Mouse (Mus musculus): ENCODE results near the gene Exoc6. TPM values are rescaled to one million over a fixed set of nuclear protein-coding genes. Genes with fewer than 3 reads are reported as not detected.

Gene Exoc6
- polyA plus RNA-seq, 1 experiment from 2014 or later = 27.2 TPM

GRCm38 (mm10) chr19:37555863-37556566 lies 5.8 kb downstream of the Exoc6 start:
- peaks cover 12% of the 10 kb centered on the region for H3K36me3 ChIP-seq (replicated peaks)
- peak; percentile 83 for ATAC-seq (ENCODE audit: insufficient read depth)
- no peaks in the 10 kb centered on the region for H3K27me3 ChIP-seq
- peak overlapping the region; percentile 78 for H3K27ac ChIP-seq (replicated peaks)
- peaks cover 93% of the 10 kb centered on the region for H3K4me1 ChIP-seq (replicated peaks)
- 37% methylated on average over 6 of the region's 6 CpGs for WGBS (ENCODE audit: insufficient replicate concordance)
- peak overlapping the region; percentile 63 for H3K4me2 ChIP-seq
- H3K4me3 ChIP-seq (replicated peaks) = peak overlapping the region; percentile 5
- H3K9me3 ChIP-seq (replicated peaks) = no peaks in the 10 kb centered on the region
- H3K9ac ChIP-seq = peak overlapping the region; percentile 13; the same call in 1 of the 2 replicates

DNA sequence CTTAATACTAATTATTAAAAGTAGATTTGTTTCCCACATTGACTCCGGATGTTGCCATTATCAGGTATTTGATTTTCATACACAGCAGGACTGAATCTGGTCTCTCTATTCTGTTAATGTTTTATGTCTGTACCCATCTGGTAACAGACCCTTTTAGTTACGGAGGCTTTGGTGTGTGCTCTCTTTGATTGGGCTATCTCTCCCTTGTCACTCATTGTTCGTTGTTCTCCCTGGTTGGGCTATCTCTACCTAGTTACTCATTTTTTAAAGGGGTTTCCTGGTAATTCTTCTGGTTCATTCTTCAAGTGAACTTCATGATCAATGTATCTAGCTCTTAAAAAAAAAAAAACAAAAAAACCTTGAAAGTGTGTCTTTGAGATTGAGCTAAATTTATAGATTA lies 7.7 kb downstream of the Exoc6 start:
- Histone ChIP-seq H3K9me3 (replicated peaks) (no peaks in the 10 kb centered on the region), H3K27ac (replicated peaks) (peak overlapping the region; percentile 46; the same call in 1 of the 2 replicates), H3K9ac (no peak overlapping the region), H3K4me3 (replicated peaks) (no peak overlapping the region), H3K36me3 (replicated peaks) (peaks cover 9% of the 10 kb centered on the region), H3K27me3 (no peaks in the 10 kb centered on the region), H3K4me2 (no peak overlapping the region), H3K4me1 (replicated peaks) (peaks cover 93% of the 10 kb centered on the region)
- WGBS (ENCODE audit: insufficient replicate concordance) = 16% methylated on average over 3 of the region's 3 CpGs
- ATAC-seq (ENCODE audit: insufficient read depth) = no peak

DNA sequence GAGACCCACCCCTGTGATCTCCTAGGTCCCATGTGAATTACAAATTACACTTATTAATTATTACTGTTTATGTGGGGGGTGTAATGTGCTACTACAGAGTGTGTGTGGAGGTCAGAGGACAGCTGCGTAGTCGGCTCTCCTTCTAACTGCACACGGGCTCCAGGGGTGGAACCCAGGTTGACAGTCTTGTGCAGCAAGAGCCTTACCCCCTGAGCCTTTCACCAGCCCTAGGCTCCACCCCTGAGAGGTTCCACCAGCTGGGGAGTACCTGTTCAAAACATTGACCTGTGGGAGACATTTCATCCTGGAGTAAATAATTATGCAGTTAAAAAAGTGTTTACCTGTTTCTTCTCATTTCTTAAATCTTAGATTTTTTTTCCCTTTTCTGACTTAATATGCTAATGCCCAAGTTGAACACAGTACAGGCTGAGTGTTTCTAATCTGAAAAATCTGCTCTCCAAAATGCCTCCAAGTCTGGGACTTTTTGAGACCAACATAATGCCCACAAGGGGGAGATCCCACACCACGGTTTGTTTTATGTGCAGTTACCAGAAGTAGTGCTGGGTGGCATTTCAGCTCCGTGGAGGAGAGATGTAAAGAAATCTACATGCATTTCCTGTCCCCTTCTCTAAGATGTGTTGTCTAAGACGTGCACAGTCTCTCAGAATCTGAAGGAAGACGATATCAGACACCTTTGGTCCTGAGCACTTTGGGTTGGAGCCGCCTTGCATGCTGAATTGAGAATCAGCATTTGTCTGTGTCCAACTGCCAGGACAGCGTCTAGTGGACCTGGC lies 9.3 kb downstream of the Exoc6 start:
- peak overlapping the region; percentile 76 for H3K27ac ChIP-seq (replicated peaks)
- ATAC-seq (ENCODE audit: insufficient read depth) = 0 out of 2 replicates have a peak, but pooled peaks have one; percentile 3
- peak overlapping the region; percentile 39 for H3K4me2 ChIP-seq
- H3K4me1 ChIP-seq (replicated peaks) = peaks cover 78% of the 10 kb centered on the region
- H3K27me3 ChIP-seq = no peaks in the 10 kb centered on the region
- no peak overlapping the region for H3K4me3 ChIP-seq (replicated peaks)
- peak overlapping the region; percentile 18; the same call in 1 of the 2 replicates for H3K9ac ChIP-seq
- 12% methylated on average over 9 of the region's 9 CpGs for WGBS (ENCODE audit: insufficient replicate concordance)
- H3K36me3 ChIP-seq (replicated peaks) = 0 out of 2 replicates have a peak, but pooled peaks cover under 1% of the 10 kb centered on the region
- no peaks in the 10 kb centered on the region for H3K9me3 ChIP-seq (replicated peaks)

DNA sequence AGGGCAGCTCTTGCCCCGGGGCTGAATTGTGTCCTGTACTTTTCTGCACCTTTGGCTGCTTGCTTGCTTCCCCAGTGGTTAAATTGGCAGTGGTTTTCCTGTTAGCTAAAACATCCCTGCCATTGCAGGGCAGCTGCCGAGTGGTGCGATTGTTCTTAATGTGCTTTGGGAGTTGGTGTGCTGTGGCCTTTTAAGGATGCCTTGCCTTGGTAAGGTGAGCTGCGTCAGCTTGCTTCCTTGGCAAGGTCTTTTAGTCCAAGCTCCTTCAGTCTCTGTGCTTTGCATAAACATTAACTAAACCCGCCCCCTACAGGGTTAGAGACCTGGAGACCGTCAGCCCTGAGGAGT lies 9.8 kb downstream of the Exoc6 start:
- H3K4me3 ChIP-seq (replicated peaks) = no peak overlapping the region
- H3K9ac ChIP-seq = peak overlapping the region; percentile 18; the same call in 1 of the 2 replicates
- H3K27me3 ChIP-seq = no peaks in the 10 kb centered on the region
- H3K36me3 ChIP-seq (replicated peaks) = no peaks in the 10 kb centered on the region
- no peaks in the 10 kb centered on the region for H3K9me3 ChIP-seq (replicated peaks)
- H3K4me1 ChIP-seq (replicated peaks) = peaks cover 77% of the 10 kb centered on the region
- H3K27ac ChIP-seq (replicated peaks) = peak overlapping the region; percentile 76
- 16% methylated on average over 6 of the region's 6 CpGs for WGBS (ENCODE audit: insufficient replicate concordance)
- peak overlapping the region; percentile 39 for H3K4me2 ChIP-seq
- no peak for ATAC-seq (ENCODE audit: insufficient read depth)

GRCm38 (mm10) chr19:37561106-37561892 lies 11.1 kb downstream of the Exoc6 start:
- peaks cover 70% of the 10 kb centered on the region for H3K4me1 ChIP-seq (replicated peaks)
- ATAC-seq (ENCODE audit: insufficient read depth) = peak; percentile 72
- no peak overlapping the region for H3K9ac ChIP-seq

GRCm38 (mm10) chr19:37563763-37564162 lies 13.5 kb downstream of the Exoc6 start:
- H3K27ac ChIP-seq (replicated peaks) = no peak overlapping the region
- H3K36me3 ChIP-seq (replicated peaks) = no peaks in the 10 kb centered on the region
- no peak overlapping the region for H3K4me2 ChIP-seq
- WGBS (ENCODE audit: insufficient replicate concordance) = 15% methylated on average over 4 of the region's 4 CpGs
- ATAC-seq (ENCODE audit: insufficient read depth) = no peak
- H3K4me1 ChIP-seq (replicated peaks) = peaks cover 53% of the 10 kb centered on the region
- H3K9ac ChIP-seq = no peak overlapping the region
- no peaks in the 10 kb centered on the region for H3K9me3 ChIP-seq (replicated peaks)
- H3K4me3 ChIP-seq (replicated peaks) = no peak overlapping the region
- no peaks in the 10 kb centered on the region for H3K27me3 ChIP-seq

More at GRCm38 (mm10) chr19:37561106-37561892, 11.1 kb downstream of the Exoc6 start:
- Histone ChIP-seq H3K9me3 (replicated peaks) (no peaks in the 10 kb centered on the region), H3K27me3 (no peaks in the 10 kb centered on the region), H3K4me3 (replicated peaks) (no peak overlapping the region), H3K4me2 (peak overlapping the region; percentile 36), H3K27ac (replicated peaks) (peak overlapping the region; percentile 76), H3K36me3 (replicated peaks) (no peaks in the 10 kb centered on the region)
- 27% methylated on average over 10 of the region's 10 CpGs for WGBS (ENCODE audit: insufficient replicate concordance)

DNA sequence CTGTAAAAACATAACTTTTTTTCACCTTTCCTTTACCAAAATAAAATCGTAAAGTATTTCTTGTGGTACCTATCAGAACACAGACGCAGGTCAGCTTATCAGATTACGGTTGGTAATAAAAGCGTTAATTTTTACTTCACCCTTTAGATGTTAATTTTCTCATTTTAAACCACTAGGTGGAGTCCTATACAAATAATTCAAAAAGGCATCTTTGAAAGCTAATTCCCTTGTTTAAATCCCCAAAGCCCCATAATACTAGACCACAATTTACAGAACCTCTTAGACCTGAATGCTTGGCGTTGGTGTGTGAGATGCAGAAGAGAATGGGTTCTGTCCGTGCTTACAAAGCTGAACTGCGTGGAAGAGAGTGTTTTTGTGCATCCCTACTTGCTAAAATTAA lies 15.6 kb downstream of the Exoc6 start:
- Histone ChIP-seq H3K4me1 (replicated peaks) (peaks cover 39% of the 10 kb centered on the region), H3K4me2 (no peak overlapping the region), H3K9me3 (replicated peaks) (no peaks in the 10 kb centered on the region), H3K4me3 (replicated peaks) (no peak overlapping the region), H3K9ac (no peak overlapping the region), H3K27me3 (no peaks in the 10 kb centered on the region), H3K36me3 (replicated peaks) (peaks cover under 1% of the 10 kb centered on the region; the same call in 1 of the 2 replicates), H3K27ac (replicated peaks) (no peak overlapping the region)
- WGBS (ENCODE audit: insufficient replicate concordance) = 43% methylated on average over 7 of the region's 7 CpGs
- no peak for ATAC-seq (ENCODE audit: insufficient read depth)

GRCm38 (mm10) chr19:37569186-37569754 lies 19.1 kb downstream of the Exoc6 start:
- Histone ChIP-seq H3K36me3 (replicated peaks) (peaks cover 26% of the 10 kb centered on the region), H3K27me3 (no peaks in the 10 kb centered on the region), H3K9me3 (replicated peaks) (no peaks in the 10 kb centered on the region), H3K9ac (no peak overlapping the region), H3K4me1 (replicated peaks) (peaks cover 18% of the 10 kb centered on the region; the same call in 1 of the 2 replicates), H3K4me3 (replicated peaks) (no peak overlapping the region), H3K4me2 (no peak overlapping the region), H3K27ac (replicated peaks) (no peak overlapping the region)
- ATAC-seq (ENCODE audit: insufficient read depth) = no peak
- WGBS (ENCODE audit: insufficient replicate concordance) = 76% methylated on average over 12 of the region's 12 CpGs

- 86% methylated on average over 10 of the region's 10 CpGs for WGBS (ENCODE audit: insufficient replicate concordance)
- no peaks in the 10 kb centered on the region for H3K9me3 ChIP-seq (replicated peaks)
- no peak overlapping the region for H3K9ac ChIP-seq
- no peaks in the 10 kb centered on the region for H3K27me3 ChIP-seq
- no peak for ATAC-seq (ENCODE audit: insufficient read depth)
- peaks cover 11% of the 10 kb centered on the region; the same call in 1 of the 2 replicates for H3K4me1 ChIP-seq (replicated peaks)
- no peak overlapping the region for H3K27ac ChIP-seq (replicated peaks)
- peaks cover 33% of the 10 kb centered on the region for H3K36me3 ChIP-seq (replicated peaks)
- H3K4me3 ChIP-seq (replicated peaks) = no peak overlapping the region
- H3K4me2 ChIP-seq = no peak overlapping the region
Measured at GRCm38 (mm10) chr19:37570966-37571718, 20.9 kb downstream of the Exoc6 start.

DNA sequence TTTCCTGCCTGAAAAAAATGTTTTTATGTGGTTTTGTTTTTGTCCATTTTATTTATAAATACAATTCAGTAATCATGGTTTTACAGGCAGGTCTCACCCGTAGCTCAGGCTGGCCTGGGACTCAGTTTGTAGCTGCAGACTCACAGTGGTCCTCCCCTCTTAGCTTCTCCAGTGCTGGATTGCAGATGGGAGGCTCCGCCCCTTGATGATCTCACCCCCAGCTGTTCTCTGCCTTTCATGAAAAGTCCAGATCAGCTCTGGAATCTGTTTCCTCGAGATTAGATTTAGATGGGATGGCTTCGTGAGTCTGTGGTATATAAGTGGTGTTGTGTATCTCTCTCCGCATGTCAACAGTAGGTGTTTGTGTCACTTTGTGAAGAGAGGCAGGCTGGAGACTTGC lies 24.6 kb downstream of the Exoc6 start:
- Histone ChIP-seq H3K36me3 (replicated peaks) (peaks cover 64% of the 10 kb centered on the region), H3K4me3 (replicated peaks) (no peak overlapping the region), H3K27me3 (no peaks in the 10 kb centered on the region), H3K4me2 (no peak overlapping the region), H3K9ac (no peak overlapping the region), H3K9me3 (replicated peaks) (no peaks in the 10 kb centered on the region), H3K27ac (replicated peaks) (no peak overlapping the region), H3K4me1 (replicated peaks) (no peaks in the 10 kb centered on the region)
- ATAC-seq (ENCODE audit: insufficient read depth) = no peak
- WGBS (ENCODE audit: insufficient replicate concordance) = 53% methylated on average over 5 of the region's 5 CpGs

Data from liver, embryonic 15.5 days (tissue).